Mouse (Mus musculus): ENCODE data around the gene Dgke. TPM values are rescaled to one million over a fixed set of nuclear protein-coding genes. Genes with fewer than 3 reads are reported as not detected.

The Dgke gene
- polyA plus RNA-seq, 1 experiment from 2014 or later: 13.1 TPM

DNA sequence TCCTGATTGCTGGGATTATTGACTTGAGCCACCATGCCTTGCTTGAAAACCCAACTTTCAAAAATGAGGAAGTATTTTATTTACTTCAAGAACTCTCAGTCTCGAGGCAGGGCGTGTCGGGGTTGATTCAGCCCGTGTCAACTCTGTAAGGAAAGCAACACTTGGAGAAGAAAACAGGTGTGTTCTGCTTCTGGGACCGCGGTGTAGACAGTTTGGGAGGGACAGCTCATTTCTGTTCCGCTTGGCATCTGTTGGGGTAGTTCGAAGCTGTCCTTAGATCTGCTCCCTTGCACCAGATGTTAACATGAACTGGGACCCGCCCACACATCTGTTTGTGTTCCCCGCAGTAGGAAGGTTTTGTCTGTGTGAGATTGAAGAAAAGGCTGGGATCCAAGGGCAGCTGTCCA is 38.7 kb downstream of the Dgke start:
- ATAC-seq: no peak
- Histone ChIP-seq H3K36me3 (no peaks in the 10 kb centered on the region), H3K4me2 (replicated peaks) (no peak overlapping the region), H3K9ac (replicated peaks) (no peak overlapping the region), H3K27ac (no peak overlapping the region), H3K4me1 (replicated peaks) (no peaks in the 10 kb centered on the region), H3K4me3 (replicated peaks) (no peak overlapping the region), H3K27me3 (no peaks in the 10 kb centered on the region), H3K9me3 (no peaks in the 10 kb centered on the region)
- 79% methylated on average over 10 of the region's 10 CpGs for WGBS

GRCm38 (mm10) chr11:89026117-89026516 is 40.5 kb downstream of the Dgke start:
- no peak overlapping the region for H3K4me3 ChIP-seq (replicated peaks)
- H3K9me3 ChIP-seq: no peaks in the 10 kb centered on the region
- H3K27ac ChIP-seq: no peak overlapping the region
- H3K36me3 ChIP-seq: no peaks in the 10 kb centered on the region
- H3K4me1 ChIP-seq (replicated peaks): no peaks in the 10 kb centered on the region
- no peaks in the 10 kb centered on the region for H3K27me3 ChIP-seq
- no peak overlapping the region for H3K9ac ChIP-seq (replicated peaks)
- H3K4me2 ChIP-seq (replicated peaks): no peak overlapping the region
- ATAC-seq: no peak
- 93% methylated on average over 3 of the region's 3 CpGs for WGBS

DNA sequence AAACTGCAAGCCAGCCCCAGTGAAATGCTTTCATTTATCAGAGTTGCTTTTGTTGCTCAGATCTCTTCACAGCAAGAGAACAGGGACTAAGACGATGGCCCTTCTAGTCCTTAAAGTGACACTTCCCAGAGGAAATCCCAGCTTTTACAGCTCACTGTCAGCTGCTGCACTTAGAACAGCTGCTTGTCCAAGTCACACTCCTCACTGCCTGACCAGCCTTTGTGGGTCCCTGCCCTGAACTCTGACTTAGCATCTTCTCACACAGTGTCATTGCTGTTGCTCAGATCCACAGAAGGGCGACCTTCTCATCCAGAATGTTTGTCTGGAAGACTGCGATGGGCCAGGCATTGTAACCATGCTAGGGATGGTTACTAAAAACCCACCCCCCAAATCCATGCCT is 41.0 kb downstream of the Dgke start:
- Histone ChIP-seq H3K4me2 (replicated peaks) (no peak overlapping the region), H3K4me3 (replicated peaks) (no peak overlapping the region), H3K4me1 (replicated peaks) (no peaks in the 10 kb centered on the region), H3K27me3 (no peaks in the 10 kb centered on the region), H3K27ac (no peak overlapping the region), H3K9ac (replicated peaks) (no peak overlapping the region), H3K36me3 (no peaks in the 10 kb centered on the region), H3K9me3 (no peaks in the 10 kb centered on the region)
- WGBS: 77% methylated on average over 3 of the region's 3 CpGs
- no peak for ATAC-seq

- WGBS: 77% methylated on average over 11 of the region's 11 CpGs
- no peaks in the 10 kb centered on the region for H3K4me1 ChIP-seq (replicated peaks)
Observed at GRCm38 (mm10) chr11:89024181-89024881, 42.3 kb downstream of the Dgke start.

GRCm38 (mm10) chr11:89023477-89023876 is 43.2 kb downstream of the Dgke start:
- Histone ChIP-seq H3K4me1 (replicated peaks) (no peaks in the 10 kb centered on the region), H3K4me3 (replicated peaks) (no peak overlapping the region)
- 73% methylated on average over 10 of the region's 10 CpGs for WGBS

More at GRCm38 (mm10) chr11:89024181-89024881, 42.3 kb downstream of the Dgke start:
- Histone ChIP-seq H3K9ac (replicated peaks) (no peak overlapping the region), H3K36me3 (no peaks in the 10 kb centered on the region), H3K27ac (no peak overlapping the region), H3K9me3 (no peaks in the 10 kb centered on the region), H3K4me3 (replicated peaks) (no peak overlapping the region), H3K27me3 (no peaks in the 10 kb centered on the region), H3K4me2 (replicated peaks) (no peak overlapping the region)
- ATAC-seq: no peak

DNA sequence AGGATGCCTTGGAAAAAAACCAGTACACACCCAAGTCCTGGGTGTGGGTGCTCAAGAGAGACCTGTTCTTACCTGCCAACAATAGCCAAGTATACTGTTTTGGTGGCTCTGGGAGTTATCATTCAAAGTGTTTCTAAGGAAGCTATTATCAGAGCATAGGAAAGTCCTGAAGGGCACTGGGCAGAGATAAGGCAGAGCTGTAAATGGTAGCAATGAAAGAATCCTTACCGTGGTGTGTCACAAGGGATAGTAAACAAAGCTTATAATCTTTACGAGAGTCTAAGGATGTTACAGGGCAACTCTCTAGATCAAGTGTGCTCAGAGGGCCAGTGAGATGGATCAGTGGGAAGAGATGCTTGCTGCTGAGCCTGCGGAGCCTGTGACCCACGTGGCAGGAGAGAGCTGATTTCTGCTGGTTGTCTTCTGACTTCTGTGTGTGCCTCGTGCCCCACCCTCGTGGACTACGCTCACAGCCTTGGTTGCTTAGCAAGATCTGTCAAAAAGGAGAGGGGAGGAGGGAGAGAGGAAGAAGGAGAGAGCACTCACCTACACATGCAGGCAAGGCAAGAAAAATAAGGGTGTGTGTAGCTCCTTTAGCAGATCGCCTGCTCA is 44.4 kb downstream of the Dgke start:
- 81% methylated on average over 8 of the region's 8 CpGs for WGBS
- H3K36me3 ChIP-seq: no peaks in the 10 kb centered on the region
- H3K9me3 ChIP-seq: no peaks in the 10 kb centered on the region
- H3K4me2 ChIP-seq (replicated peaks): no peak overlapping the region
- no peaks in the 10 kb centered on the region for H3K4me1 ChIP-seq (replicated peaks)
- no peak overlapping the region for H3K9ac ChIP-seq (replicated peaks)
- H3K27me3 ChIP-seq: no peaks in the 10 kb centered on the region
- no peak overlapping the region for H3K27ac ChIP-seq
- H3K4me3 ChIP-seq (replicated peaks): no peak overlapping the region
- no peak for ATAC-seq

More at GRCm38 (mm10) chr11:89023477-89023876, 43.2 kb downstream of the Dgke start:
- H3K4me2 ChIP-seq (replicated peaks): no peak overlapping the region
- no peaks in the 10 kb centered on the region for H3K9me3 ChIP-seq
- no peaks in the 10 kb centered on the region for H3K27me3 ChIP-seq
- no peak for ATAC-seq
- no peak overlapping the region for H3K27ac ChIP-seq
- H3K36me3 ChIP-seq: no peaks in the 10 kb centered on the region
- no peak overlapping the region for H3K9ac ChIP-seq (replicated peaks)

- Histone ChIP-seq H3K27ac (no peak overlapping the region), H3K4me2 (replicated peaks) (no peak overlapping the region), H3K4me1 (replicated peaks) (no peaks in the 10 kb centered on the region), H3K9me3 (no peaks in the 10 kb centered on the region), H3K36me3 (no peaks in the 10 kb centered on the region), H3K27me3 (no peaks in the 10 kb centered on the region), H3K9ac (replicated peaks) (no peak overlapping the region), H3K4me3 (replicated peaks) (no peak overlapping the region)
- no peak for ATAC-seq
- 73% methylated on average over 7 of the region's 7 CpGs for whole genome bisulfite sequencing
Observed at GRCm38 (mm10) chr11:89021687-89022086, 45.0 kb downstream of the Dgke start.

DNA sequence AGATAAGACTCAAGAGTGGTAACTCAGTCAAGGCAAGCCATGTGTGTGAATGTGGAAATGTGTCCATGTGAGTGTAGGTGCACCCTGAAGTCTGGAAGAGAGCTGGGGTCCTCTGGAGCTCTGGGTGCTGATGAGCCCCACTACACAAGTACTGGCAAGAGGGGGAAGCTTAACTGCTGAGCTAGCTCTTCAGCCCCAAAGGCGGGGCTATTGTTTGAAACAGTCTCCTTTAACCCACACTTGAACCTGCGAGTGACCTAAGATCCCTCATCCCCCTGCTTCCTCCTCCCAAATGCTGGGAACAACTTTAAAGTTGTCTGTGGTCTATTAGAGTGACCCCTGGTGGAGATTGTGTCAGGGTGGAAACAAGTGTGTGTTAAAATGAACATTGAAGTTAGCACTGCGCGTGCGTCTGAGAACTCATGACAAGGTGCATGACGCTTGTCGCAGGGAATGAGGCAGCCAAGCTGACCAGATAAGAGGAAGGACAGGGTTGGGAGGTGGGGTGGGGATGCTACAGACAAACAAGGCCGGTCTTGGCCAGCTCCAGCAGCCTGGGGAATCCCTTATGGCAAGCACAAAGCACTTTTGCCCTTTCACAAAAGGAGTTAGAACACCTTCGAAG is 45.9 kb downstream of the Dgke start:
- no peaks in the 10 kb centered on the region for H3K27me3 ChIP-seq
- 69% methylated on average over 9 of the region's 9 CpGs for WGBS
- no peaks in the 10 kb centered on the region for H3K4me1 ChIP-seq (replicated peaks)
- no peak overlapping the region for H3K9ac ChIP-seq (replicated peaks)
- H3K9me3 ChIP-seq: no peaks in the 10 kb centered on the region
- H3K4me2 ChIP-seq (replicated peaks): no peak overlapping the region
- no peak overlapping the region for H3K27ac ChIP-seq
- no peak for ATAC-seq
- H3K36me3 ChIP-seq: no peaks in the 10 kb centered on the region
- H3K4me3 ChIP-seq (replicated peaks): no peak overlapping the region

- no peaks in the 10 kb centered on the region for H3K9me3 ChIP-seq
- H3K4me2 ChIP-seq (replicated peaks): no peak overlapping the region
- no peak overlapping the region for H3K27ac ChIP-seq
- no peaks in the 10 kb centered on the region for H3K36me3 ChIP-seq
- H3K9ac ChIP-seq (replicated peaks): no peak overlapping the region
- no peaks in the 10 kb centered on the region for H3K27me3 ChIP-seq
- no peaks in the 10 kb centered on the region for H3K4me1 ChIP-seq (replicated peaks)
- no peak for ATAC-seq
- WGBS: 94% methylated on average over 9 of the region's 9 CpGs
- no peak overlapping the region for H3K4me3 ChIP-seq (replicated peaks)
Observed at GRCm38 (mm10) chr11:89017514-89018182, 49.0 kb downstream of the Dgke start.

DNA sequence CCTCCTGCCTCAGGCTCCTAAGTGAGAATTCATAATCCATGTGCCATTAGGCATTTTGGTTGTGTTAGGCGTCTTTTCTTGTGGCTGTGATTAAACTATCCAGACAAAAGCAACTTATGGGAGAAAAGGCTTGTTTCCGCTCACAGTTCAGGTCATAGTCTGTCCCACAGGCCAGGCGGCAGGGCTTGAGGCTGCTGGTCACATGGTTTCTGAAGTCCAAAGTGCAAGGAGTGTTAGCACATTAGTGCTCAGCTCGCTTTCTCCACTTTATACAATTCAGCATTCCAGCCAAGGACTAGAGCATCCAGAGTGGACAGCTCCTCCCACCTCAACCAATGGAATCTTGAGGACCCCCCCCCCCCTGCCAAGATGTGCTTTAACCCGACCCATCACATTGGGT is 54.4 kb downstream of the Dgke start:
- no peak for ATAC-seq

DNA sequence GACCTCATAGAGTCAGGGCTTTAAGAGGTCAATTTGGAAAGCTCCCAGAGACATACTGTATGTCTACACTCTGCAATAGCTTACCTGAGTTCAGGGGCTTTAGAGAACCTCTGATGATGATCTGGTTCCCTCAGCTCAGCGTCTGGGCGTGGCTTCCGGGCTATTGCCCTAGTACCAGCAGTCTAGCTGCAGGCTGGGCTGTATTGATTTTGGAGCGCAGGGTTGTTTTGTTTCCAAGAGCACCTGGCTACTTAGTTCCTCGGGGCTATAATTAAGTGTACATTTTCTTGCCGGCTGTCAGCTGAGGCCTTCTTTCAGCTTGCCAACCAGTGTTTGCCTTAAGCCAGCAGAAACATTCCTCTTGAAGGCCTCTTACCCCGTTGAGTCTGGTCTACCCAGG is 57.2 kb downstream of the Dgke start:
- H3K4me3 ChIP-seq (replicated peaks): no peak overlapping the region

More for the DNA sequence above, 54.4 kb downstream of the Dgke start:
- no peaks in the 10 kb centered on the region for H3K27me3 ChIP-seq
- no peak overlapping the region for H3K4me2 ChIP-seq (replicated peaks)
- no peak overlapping the region for H3K4me3 ChIP-seq (replicated peaks)
- H3K27ac ChIP-seq: no peak overlapping the region
- no peaks in the 10 kb centered on the region for H3K36me3 ChIP-seq
- H3K9me3 ChIP-seq: no peaks in the 10 kb centered on the region
- no peak overlapping the region for H3K9ac ChIP-seq (replicated peaks)
- 88% methylated on average over 5 of the region's 5 CpGs for WGBS
- H3K4me1 ChIP-seq (replicated peaks): no peaks in the 10 kb centered on the region

DNA sequence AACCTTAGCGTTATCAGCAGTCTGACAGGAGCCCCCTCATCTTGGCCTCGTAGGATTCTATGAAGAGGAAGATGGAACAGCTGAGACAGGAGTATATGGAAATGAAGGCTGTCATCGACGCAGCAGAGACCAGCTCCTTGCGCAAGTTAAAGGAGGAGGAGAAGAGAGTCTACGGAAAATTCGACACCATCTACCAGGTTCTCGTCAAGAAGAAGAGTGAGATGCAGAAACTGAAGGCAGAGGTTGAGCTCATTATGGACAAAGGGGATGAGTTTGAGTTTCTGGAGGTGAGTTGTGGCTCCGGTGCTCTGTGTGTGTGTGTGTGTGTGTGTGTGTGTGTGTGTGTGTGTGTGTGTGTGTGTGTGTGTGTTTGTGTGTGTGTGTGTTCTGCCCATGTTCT is 57.6 kb downstream of the Dgke start:
- Histone ChIP-seq H3K9me3 (no peaks in the 10 kb centered on the region), H3K9ac (replicated peaks) (no peak overlapping the region), H3K36me3 (no peaks in the 10 kb centered on the region), H3K27me3 (no peaks in the 10 kb centered on the region), H3K27ac (no peak overlapping the region), H3K4me1 (replicated peaks) (no peaks in the 10 kb centered on the region), H3K4me3 (replicated peaks) (no peak overlapping the region), H3K4me2 (replicated peaks) (no peak overlapping the region)
- WGBS: 92% methylated on average over 9 of the region's 9 CpGs
- no peak for ATAC-seq

More for the DNA sequence above, 57.2 kb downstream of the Dgke start:
- Histone ChIP-seq H3K27ac (no peak overlapping the region), H3K4me2 (replicated peaks) (no peak overlapping the region), H3K36me3 (no peaks in the 10 kb centered on the region), H3K9ac (replicated peaks) (no peak overlapping the region), H3K9me3 (no peaks in the 10 kb centered on the region), H3K4me1 (replicated peaks) (no peaks in the 10 kb centered on the region), H3K27me3 (no peaks in the 10 kb centered on the region)
- ATAC-seq: no peak
- WGBS: 71% methylated on average over 7 of the region's 7 CpGs

Measured in midbrain, embryonic 13.5 days (tissue).